Mouse (Mus musculus) layer of hippocampus, adult 2 months (tissue): ENCODE data around the gene Lrp8. TPM values are rescaled to one million over a fixed set of nuclear protein-coding genes. Genes with fewer than 3 reads are reported as not detected.
A peak's percentile ranks its signal among the peaks of the same experiment; 100 is the strongest.

Experiments
- DNase-seq, 2 experiments: peaks; one replicate each; pipeline ENCODE4 v3.0.0; 2022; ENCODE audit warnings: low spot score in 2 of 2
- H3K27ac ChIP-seq: fragments of 200-600 bp; 2 replicates; pipeline ENCODE4 v1.8.1; 2022
- H3K4me3 ChIP-seq: fragments of 200-600 bp; 2 replicates; pipeline ENCODE4 v1.8.1; 2022; ENCODE audit warnings: mild to moderate bottlenecking
- CTCF ChIP-seq: fragments of 200-600 bp; conservative IDR thresholded peaks from 2 replicates; pipeline ENCODE4 v1.8.1; 2022; ENCODE audit warnings: antibody characterized with exemption, mild to moderate bottlenecking, moderate library complexity
- long read RNA-seq, 2 experiments: library from polyadenylated mRNA; stranded (forward); transcript quantifications; one replicate each; pipeline ENCODE4 v2.0.0; 2021; ENCODE audit warnings: borderline mapping rate in 2 of 2
- total RNA-seq, 2 experiments: library from RNA; stranded (reverse); gene quantifications; 2 replicates each; pipeline ENCODE4 v1.2.3; 2021

The Lrp8 gene
- 10 to 100 TPM; 84.3 to 98.5 TPM for total RNA-seq
- long read RNA-seq, experiment 1, full-length matches to known transcripts: 3 of 45 reads
- long read RNA-seq, experiment 1, partial matches to known transcripts: 8 of 45 reads
- long read RNA-seq, experiment 1, other reads (novel, unspliced or antisense): 34 of 45 reads
- long read RNA-seq, experiment 2, full-length matches to known transcripts: 15 of 86 reads
- long read RNA-seq, experiment 2, partial matches to known transcripts: 11 of 86 reads
- long read RNA-seq, experiment 2, other reads (novel, unspliced or antisense): 60 of 86 reads

- no peak for TF ChIP-seq CTCF
- peak within 1 kb of the TSS; percentile 96 for H3K27ac ChIP-seq
- peak within 1 kb of the TSS; percentile 88 for H3K4me3 ChIP-seq
- DNase-seq: peak in 1 of 2 experiments; percentile 80
Measured at GRCm38 (mm10) chr4:107802185-107802449, at the start of gene Lrp8. TSS of gene Lrp8 (plus strand) at chr4:107802261.

GRCm38 (mm10) chr4:107756222-107756621, 45.8 kb upstream of the Lrp8 start:
- TF ChIP-seq CTCF: no peak
- Histone ChIP-seq H3K27ac (no peak overlapping the region), H3K4me3 (no peak overlapping the region)
- DNase-seq: no peak

GRCm38 (mm10) chr4:107757487-107758470, 44.3 kb upstream of the Lrp8 start:
- DNase-seq: no peak
- TF ChIP-seq CTCF: no peak
- H3K27ac ChIP-seq: no peak overlapping the region
- no peak overlapping the region for H3K4me3 ChIP-seq

GRCm38 (mm10) chr4:107758938-107759337, 43.1 kb upstream of the Lrp8 start:
- Histone ChIP-seq H3K4me3 (no peak overlapping the region), H3K27ac (no peak overlapping the region)
- TF ChIP-seq CTCF: no peak
- DNase-seq: no peak

- Histone ChIP-seq H3K27ac (no peak overlapping the region), H3K4me3 (no peak overlapping the region)
- no peak for DNase-seq
- TF ChIP-seq CTCF: no peak
Measured at GRCm38 (mm10) chr4:107763001-107763400, 39.1 kb upstream of the Lrp8 start.

DNA sequence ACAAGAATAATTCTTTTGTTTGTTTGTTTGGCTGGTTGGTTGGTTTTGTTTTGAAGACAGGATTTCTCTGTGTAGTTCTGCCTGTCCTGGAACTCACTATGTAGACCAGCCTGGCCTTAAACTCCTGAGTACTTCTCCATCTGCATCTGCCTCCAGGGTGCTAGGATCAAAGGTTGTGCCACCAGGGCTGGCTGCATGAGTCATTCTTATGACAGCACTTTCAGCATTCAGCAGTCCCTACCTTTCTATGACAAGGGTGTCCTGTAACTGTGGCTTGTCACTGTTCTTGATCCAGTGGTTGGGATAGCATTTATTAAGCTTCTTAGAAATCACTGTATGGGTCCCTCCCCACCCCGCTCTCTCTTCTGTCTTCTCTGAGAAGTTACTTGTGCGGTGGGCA, 38.5 kb upstream of the Lrp8 start:
- no peak for TF ChIP-seq CTCF
- no peak overlapping the region for H3K27ac ChIP-seq
- H3K4me3 ChIP-seq: no peak overlapping the region
- DNase-seq: no peak

DNA sequence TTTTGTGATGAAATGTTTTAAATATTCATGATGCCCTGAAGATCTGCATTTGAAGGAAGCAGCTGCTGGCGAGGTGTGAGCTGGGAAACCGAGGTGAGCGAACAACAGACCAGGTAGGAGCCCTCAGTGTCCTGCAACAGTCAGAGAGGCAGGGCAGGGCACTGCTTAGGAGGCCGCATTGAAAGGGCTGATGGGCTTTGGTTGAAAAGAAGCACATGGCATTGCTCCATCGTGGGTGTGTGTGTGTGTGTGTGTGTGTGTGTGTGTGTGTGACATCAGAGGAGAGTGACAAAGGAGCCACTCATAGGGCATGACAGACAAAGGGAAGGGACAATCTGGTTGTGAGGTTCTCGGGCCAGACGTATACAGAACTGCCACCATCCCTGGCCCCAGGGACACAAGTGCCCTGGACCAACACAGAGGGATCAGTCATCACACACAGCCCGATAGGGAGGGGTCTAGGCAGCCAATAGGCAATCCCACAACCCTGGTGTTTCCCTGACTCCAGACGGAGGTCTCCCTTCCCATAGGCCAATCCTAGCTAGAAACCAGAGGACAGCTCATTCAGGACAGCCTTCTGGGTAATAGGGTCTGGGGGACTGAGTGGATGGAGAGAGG, 36.8 kb upstream of the Lrp8 start:
- TF ChIP-seq CTCF: no peak
- H3K27ac ChIP-seq: no peak overlapping the region
- H3K4me3 ChIP-seq: no peak overlapping the region
- no peak for DNase-seq

GRCm38 (mm10) chr4:107766182-107766581, 35.9 kb upstream of the Lrp8 start:
- Histone ChIP-seq H3K4me3 (no peak overlapping the region), H3K27ac (no peak overlapping the region)
- no peak for TF ChIP-seq CTCF
- DNase-seq: no peak

GRCm38 (mm10) chr4:107772122-107772825, 29.8 kb upstream of the Lrp8 start:
- no peak for DNase-seq
- Histone ChIP-seq H3K27ac (no peak overlapping the region), H3K4me3 (no peak overlapping the region)
- no peak for TF ChIP-seq CTCF

DNA sequence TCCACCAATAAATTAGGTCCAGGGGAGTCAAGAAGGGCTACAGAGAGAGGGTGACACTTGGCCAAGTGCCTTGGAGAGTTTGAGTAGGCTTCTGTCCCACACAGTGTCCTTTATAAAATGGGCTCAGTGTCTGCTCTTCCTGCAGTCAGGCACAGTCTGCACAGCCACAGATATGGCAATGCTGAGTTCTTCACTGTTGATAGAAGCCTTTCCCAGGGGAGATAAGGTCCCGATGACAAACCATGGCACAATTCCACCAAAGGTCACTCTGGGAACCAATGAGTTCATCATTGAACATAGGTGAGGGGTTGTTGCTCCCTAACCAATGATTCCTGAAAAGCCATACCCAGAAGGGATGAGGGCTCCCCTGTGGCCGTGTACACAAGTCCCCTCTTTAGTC, 27.2 kb upstream of the Lrp8 start:
- DNase-seq: no peak
- no peak for TF ChIP-seq CTCF
- no peak overlapping the region for H3K27ac ChIP-seq
- H3K4me3 ChIP-seq: no peak overlapping the region

DNA sequence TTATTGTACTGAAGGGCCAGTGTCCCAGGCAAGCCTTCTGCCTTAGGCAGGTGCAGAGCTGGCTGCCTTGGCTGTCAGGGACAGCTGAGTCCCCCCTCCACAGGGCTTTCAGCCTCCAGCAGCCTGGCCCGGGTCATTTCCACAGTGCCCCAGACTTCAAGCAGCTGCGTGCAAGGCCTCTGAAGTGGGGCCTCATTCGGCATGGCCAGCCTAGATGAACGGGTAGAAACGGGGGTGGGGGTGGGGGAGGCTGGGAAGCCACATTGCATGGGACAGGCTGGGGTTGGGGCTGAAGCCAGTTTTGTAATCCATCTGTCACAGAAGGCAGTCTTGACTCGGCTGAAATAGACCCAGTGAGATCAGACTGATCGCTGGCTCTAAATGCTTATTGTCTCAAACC, 26.4 kb upstream of the Lrp8 start:
- no peak overlapping the region for H3K4me3 ChIP-seq
- H3K27ac ChIP-seq: peak overlapping the region; percentile 48; the same call in 1 of the 2 replicates
- no peak for TF ChIP-seq CTCF
- no peak for DNase-seq

DNA sequence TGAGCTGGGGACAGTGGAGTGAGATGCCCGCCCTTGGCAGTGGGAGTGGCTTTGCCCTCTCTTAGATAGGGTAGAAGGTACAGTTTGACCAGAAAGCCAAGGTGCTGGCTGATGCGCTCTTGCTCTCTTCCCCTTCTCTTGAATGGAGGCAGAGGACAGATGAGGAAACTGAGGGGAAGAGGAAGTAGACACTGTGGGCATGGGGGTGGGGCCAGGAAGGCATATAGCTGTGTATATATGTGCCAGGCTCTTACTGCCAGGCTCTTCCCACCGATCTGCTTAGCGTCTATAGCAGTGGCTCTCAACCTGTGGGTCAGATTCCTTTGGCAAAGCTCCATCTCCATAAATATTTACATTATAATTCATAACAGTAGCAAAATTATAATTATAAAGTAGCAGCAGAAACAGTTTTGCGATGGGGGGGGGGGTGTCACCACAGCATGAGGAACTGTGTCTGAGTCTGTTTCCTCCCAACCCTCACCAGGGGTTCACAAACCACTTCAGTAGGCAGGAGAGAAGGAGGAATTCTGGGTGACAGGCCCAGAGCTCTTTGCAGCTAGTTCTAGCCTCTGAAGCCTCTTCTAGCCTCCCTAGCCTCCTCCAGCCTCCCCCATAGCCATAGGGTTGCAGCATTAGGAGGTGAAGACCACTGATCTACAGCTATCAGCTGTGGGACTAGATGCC, 24.9 kb upstream of the Lrp8 start:
- H3K27ac ChIP-seq: no peak overlapping the region
- no peak for TF ChIP-seq CTCF
- DNase-seq: no peak
- no peak overlapping the region for H3K4me3 ChIP-seq
